Mouse (Mus musculus) neural tube, embryonic 13.5 days (tissue): ENCODE data around the gene Krtap3-2. TPM values are rescaled to one million over a fixed set of nuclear protein-coding genes. Genes with fewer than 3 reads are reported as not detected.
"Not testable (repeated sequence)": the region's sequence is repeated elsewhere in the genome, so short reads cannot be mapped to it uniquely, and the experiment has no call there.

Experiments used
- ATAC-seq: fragments of 200-750 bp; cut with Nextera tagmentation; 2 replicates; pipeline ENCODE4 v1.8.0; 2017; ENCODE audit warnings: low read depth, mild to moderate bottlenecking, moderate TSS enrichment, moderate library complexity
- H3K27ac ChIP-seq: fragments of 300-500 bp; sonication (generic); replicated peaks from 2 replicates; pipeline ENCODE4 v1.5.1; 2015; ENCODE audit warnings: moderate library complexity, mild to moderate bottlenecking, inconsistent platforms
- H3K27me3 ChIP-seq: fragments of 300-500 bp; sonication (generic); 2 replicates; pipeline ENCODE4 v1.6.1; 2015; ENCODE audit warnings: mild to moderate bottlenecking, inconsistent platforms
- H3K36me3 ChIP-seq: fragments of 300-500 bp; sonication (generic); 2 replicates; pipeline ENCODE4 v1.6.1; 2015; ENCODE audit warnings: mild to moderate bottlenecking, inconsistent platforms
- H3K4me1 ChIP-seq: fragments of 300-500 bp; sonication (generic); replicated peaks from 2 replicates; pipeline ENCODE4 v1.6.1; 2015; ENCODE audit warnings: inconsistent platforms
- H3K4me2 ChIP-seq: fragments of 300-500 bp; sonication (generic); 2 replicates; pipeline ENCODE4 v1.6.1; 2015; ENCODE audit warnings: inconsistent platforms, mild to moderate bottlenecking, moderate library complexity
- H3K4me3 ChIP-seq: fragments of 300-500 bp; sonication (generic); 2 replicates; pipeline ENCODE4 v1.5.1; 2015; ENCODE audit warnings: mild to moderate bottlenecking, inconsistent platforms
- H3K9ac ChIP-seq: fragments of 300-500 bp; sonication (generic); 2 replicates; pipeline ENCODE4 v1.6.1; 2015; ENCODE audit warnings: moderate library complexity, mild to moderate bottlenecking, inconsistent platforms
- H3K9me3 ChIP-seq: fragments of 300-500 bp; sonication (generic); 2 replicates; pipeline ENCODE4 v1.6.1; 2016; ENCODE audit warnings: inconsistent platforms
- WGBS: fragments of 180-500 bp; shearing (Covaris S2); methylation state at CpG from one replicate; pipeline ENCODE4 v1.1.7; 2015; 5-methylcytosine and 5-hydroxymethylcytosine counted together
- polyA plus RNA-seq: library from polyadenylated mRNA; unstranded; fragments of >200 nt; fragmentation: Nextera tagmentation; extraction: Ambion mirVana; gene quantifications from 2 replicates; pipeline ENCODE4 v1.2.1, GENCODE M21; 2015

The Krtap3-2 gene
- not detected in 2 replicates for polyA plus RNA-seq

- no peak for ATAC-seq
- H3K9me3 ChIP-seq, result no peaks in the 10 kb centered on the region
- H3K27me3 ChIP-seq, result no peaks in the 10 kb centered on the region
- no peak within 1 kb of the TSS for H3K27ac ChIP-seq
- H3K4me1 ChIP-seq, result no peaks in the 10 kb centered on the region
- no peak within 1 kb of the TSS for H3K4me3 ChIP-seq
- H3K9ac ChIP-seq, result no peak within 1 kb of the TSS
- no peak within 1 kb of the TSS for H3K4me2 ChIP-seq
- H3K36me3 ChIP-seq, result no peaks in the 10 kb centered on the region
- 78% methylated on average over 2 of the region's 2 CpGs for WGBS
Measured at GRCm38 (mm10) chr11:99556753-99557152, at the start of gene Krtap3-2. TSS of gene Krtap3-2 (minus strand) at chr11:99556853.

GRCm38 (mm10) chr11:99603208-99603607, 46.6 kb upstream of the Krtap3-2 start, which contains the start of gene Gm11938:
TSS of gene Gm11938 (minus strand) at chr11:99603308.
- H3K27ac ChIP-seq, H3K9ac ChIP-seq, H3K4me3 ChIP-seq, H3K4me2 ChIP-seq, ATAC-seq, H3K4me1 ChIP-seq, H3K36me3 ChIP-seq, H3K27me3 ChIP-seq, H3K9me3 ChIP-seq: not testable (repeated sequence)
- 53% methylated on average over 1 of the region's 1 CpGs for WGBS

DNA sequence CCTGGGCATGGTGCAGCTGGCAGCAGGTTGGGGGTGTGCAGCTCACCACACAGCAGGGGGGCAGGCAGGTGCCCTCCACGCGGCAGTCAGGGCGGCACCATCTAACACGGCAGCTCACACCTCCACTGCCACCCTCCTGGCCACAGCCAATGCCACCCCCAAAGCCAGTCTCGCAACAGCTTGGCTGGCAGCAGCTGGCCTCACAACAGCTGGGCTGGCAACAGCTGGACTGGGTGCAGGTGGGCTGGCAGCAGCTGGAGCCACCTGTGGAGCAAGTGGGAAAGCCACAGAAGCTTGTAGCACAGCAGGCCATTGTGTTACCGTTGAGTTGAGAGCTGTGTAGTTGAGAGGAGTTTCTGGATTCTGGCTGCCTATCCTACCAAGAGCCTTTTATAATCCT, 41.1 kb upstream of the Krtap3-2 start, which contains the start of gene Krtap9-3:
Gene Krtap9-3 (minus strand): TSS at position 364 of the 400 bp plus-strand sequence.
- not testable (repeated sequence) for H3K4me1 ChIP-seq, H3K4me3 ChIP-seq, ATAC-seq, H3K27me3 ChIP-seq, H3K4me2 ChIP-seq, H3K9ac ChIP-seq, H3K36me3 ChIP-seq, H3K27ac ChIP-seq, H3K9me3 ChIP-seq
- WGBS, result 81% methylated on average over 6 of the region's 6 CpGs

- Histone ChIP-seq H3K27ac (no peak within 1 kb of the TSS), H3K4me1 (no peaks in the 10 kb centered on the region), H3K4me2 (no peak within 1 kb of the TSS), H3K36me3 (no peaks in the 10 kb centered on the region), H3K9me3 (no peaks in the 10 kb centered on the region), H3K9ac (no peak within 1 kb of the TSS), H3K27me3 (no peaks in the 10 kb centered on the region), H3K4me3 (no peak within 1 kb of the TSS)
- 91% methylated on average over 6 of the region's 6 CpGs for WGBS
- ATAC-seq, result no peak
Measured at GRCm38 (mm10) chr11:99590981-99591380, 34.3 kb upstream of the Krtap3-2 start, which contains the start of gene Krtap1-3. TSS of gene Krtap1-3 (minus strand) at chr11:99591339.

DNA sequence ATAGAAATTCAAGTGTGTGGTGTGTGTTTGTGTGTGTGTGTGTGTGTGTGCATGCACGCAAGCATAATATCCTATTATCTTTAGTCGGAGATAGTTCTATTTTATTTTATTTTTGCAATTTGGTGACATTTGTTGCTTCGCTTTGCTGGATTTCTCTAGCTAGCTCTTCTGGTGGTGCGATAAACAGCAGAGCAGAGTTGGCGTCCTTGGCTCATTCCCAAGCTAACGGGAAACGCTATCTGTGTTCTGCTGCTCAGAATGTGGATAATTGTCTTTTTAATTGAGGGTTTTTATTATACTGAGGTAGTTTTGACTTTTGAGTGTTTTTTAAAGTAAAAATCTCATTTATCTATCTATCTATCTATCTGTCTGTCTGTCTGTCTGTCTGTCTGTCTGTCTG, 28.4 kb upstream of the Krtap3-2 start:
- Histone ChIP-seq H3K9ac (no peak overlapping the region), H3K9me3 (no peaks in the 10 kb centered on the region), H3K27me3 (no peaks in the 10 kb centered on the region), H3K27ac (no peak overlapping the region), H3K36me3 (no peaks in the 10 kb centered on the region), H3K4me2 (no peak overlapping the region), H3K4me3 (no peak overlapping the region), H3K4me1 (no peaks in the 10 kb centered on the region)
- ATAC-seq, result no peak
- WGBS, result 88% methylated on average over 7 of the region's 7 CpGs

DNA sequence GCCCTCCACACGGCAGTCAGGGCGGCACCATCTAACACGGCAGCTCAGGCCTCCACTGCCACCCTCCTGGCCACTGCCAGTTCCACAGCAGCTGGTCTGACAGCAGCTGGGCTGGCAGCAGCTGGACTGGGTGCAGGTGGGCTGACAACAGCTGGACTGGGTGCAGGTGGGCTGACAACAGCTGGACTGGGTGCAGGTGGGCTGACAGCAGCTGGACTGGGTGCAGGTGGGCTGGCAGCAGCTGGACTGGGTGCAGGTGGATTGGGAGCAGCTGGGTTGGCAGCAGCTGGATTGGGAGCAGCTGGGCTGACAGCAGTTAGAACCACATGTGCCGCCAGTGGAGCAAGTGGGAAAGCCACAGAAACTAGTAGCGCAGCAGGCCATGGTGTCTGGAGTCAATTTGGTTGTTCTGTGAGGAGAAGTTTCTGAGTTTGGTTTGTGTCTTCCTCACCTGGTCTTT, 26.6 kb upstream of the Krtap3-2 start, which contains the start of gene Krtap1-4:
Gene Krtap1-4 (minus strand): TSS at position 410 of the 460 bp plus-strand sequence.
- ATAC-seq, result no peak
- H3K9ac ChIP-seq, result no peak within 1 kb of the TSS
- H3K4me1 ChIP-seq, result no peaks in the 10 kb centered on the region
- no peaks in the 10 kb centered on the region for H3K36me3 ChIP-seq
- no peaks in the 10 kb centered on the region for H3K27me3 ChIP-seq
- H3K4me3 ChIP-seq, result no peak within 1 kb of the TSS
- H3K4me2 ChIP-seq, result no peak within 1 kb of the TSS
- no peak within 1 kb of the TSS for H3K27ac ChIP-seq
- no peaks in the 10 kb centered on the region for H3K9me3 ChIP-seq
- WGBS, result 86% methylated on average over 5 of the region's 5 CpGs

DNA sequence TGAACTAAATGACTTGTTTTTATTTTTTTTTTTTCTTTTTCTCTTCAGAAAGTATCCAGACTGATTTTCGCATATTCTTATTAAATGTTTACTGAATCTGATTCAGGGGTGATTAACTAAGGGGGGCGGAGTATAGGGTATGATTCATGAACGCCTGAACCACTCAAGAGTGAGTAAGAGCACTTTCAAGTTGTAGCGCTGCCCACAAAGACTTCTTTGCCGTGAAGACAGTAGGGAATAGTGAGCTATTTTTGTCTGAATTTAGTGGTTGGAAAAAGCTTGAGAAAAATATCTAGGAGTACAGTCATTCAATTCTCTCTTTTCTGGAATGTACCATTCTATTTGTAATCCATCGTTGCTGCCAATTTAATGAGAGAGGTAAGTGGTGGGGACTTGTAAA, 24.9 kb upstream of the Krtap3-2 start:
- Histone ChIP-seq H3K36me3 (no peaks in the 10 kb centered on the region), H3K4me1 (no peaks in the 10 kb centered on the region), H3K27ac (no peak overlapping the region), H3K4me2 (no peak overlapping the region), H3K4me3 (no peak overlapping the region), H3K27me3 (no peaks in the 10 kb centered on the region), H3K9me3 (no peaks in the 10 kb centered on the region), H3K9ac (no peak overlapping the region)
- 86% methylated on average over 6 of the region's 6 CpGs for WGBS
- ATAC-seq, result no peak

- no peaks in the 10 kb centered on the region for H3K9me3 ChIP-seq
- H3K27me3 ChIP-seq, result no peaks in the 10 kb centered on the region
- H3K27ac ChIP-seq, result no peak overlapping the region
- H3K4me1 ChIP-seq, result no peaks in the 10 kb centered on the region
- H3K9ac ChIP-seq, result no peak overlapping the region
- 93% methylated on average over 5 of the region's 5 CpGs for WGBS
- no peak overlapping the region for H3K4me2 ChIP-seq
- ATAC-seq, result no peak
- no peak overlapping the region for H3K4me3 ChIP-seq
- H3K36me3 ChIP-seq, result no peaks in the 10 kb centered on the region
Measured at GRCm38 (mm10) chr11:99581051-99581450, 24.4 kb upstream of the Krtap3-2 start.

DNA sequence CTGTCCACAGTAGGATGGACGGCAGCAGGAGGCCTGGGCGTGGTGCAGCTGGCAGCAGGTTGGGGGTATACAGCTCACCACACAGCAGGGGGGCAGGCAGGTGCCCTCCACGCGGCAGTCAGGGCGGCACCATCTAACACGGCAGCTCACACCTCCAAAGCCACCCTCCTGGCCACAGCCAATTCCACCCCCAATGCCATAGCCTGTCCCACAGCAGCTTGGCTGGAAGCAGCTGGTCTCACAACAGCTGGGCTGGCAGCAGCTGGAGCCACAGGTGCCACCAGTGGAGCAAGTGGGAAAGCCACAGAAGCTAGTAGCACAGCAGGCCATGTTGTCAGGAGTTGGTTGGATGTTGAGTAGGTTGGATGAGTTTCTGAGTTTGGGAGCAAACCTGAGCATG, 24.0 kb upstream of the Krtap3-2 start, which contains the start of gene Krtap1-5:
Gene Krtap1-5 (minus strand): TSS at position 381 of the 400 bp plus-strand sequence.
- H3K4me1 ChIP-seq, result no peaks in the 10 kb centered on the region
- no peaks in the 10 kb centered on the region for H3K36me3 ChIP-seq
- no peaks in the 10 kb centered on the region for H3K9me3 ChIP-seq
- no peak within 1 kb of the TSS for H3K4me2 ChIP-seq
- H3K4me3 ChIP-seq, result no peak within 1 kb of the TSS
- WGBS, result 74% methylated on average over 6 of the region's 6 CpGs
- no peak for ATAC-seq
- H3K9ac ChIP-seq, result no peak within 1 kb of the TSS
- H3K27me3 ChIP-seq, result no peaks in the 10 kb centered on the region
- H3K27ac ChIP-seq, result no peak within 1 kb of the TSS

DNA sequence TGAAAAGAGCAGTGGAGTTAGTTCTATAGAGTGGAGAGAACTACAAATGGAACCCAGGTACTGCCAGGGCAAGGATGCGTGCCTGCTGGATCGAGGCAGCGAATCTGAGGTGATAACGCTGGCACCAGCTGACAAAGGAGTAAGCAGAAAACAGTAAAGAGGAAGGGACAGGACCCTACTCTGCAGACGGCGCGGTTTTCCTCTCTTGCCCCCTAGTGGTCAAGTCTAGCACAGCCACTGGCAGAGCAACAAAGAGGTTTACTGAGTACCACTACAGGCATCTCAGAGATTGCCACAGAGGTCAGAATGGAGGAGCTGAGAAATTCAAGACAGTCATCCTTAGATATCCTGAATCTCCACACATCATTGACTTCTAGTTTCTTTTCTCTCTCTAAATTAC, 17.5 kb upstream of the Krtap3-2 start:
- Histone ChIP-seq H3K9ac (no peak overlapping the region), H3K4me2 (peak overlapping the region; percentile 50), H3K27me3 (no peaks in the 10 kb centered on the region), H3K4me3 (0 out of 2 replicates have a peak overlapping the region, but pooled peaks have one; percentile 13), H3K9me3 (no peaks in the 10 kb centered on the region), H3K36me3 (no peaks in the 10 kb centered on the region), H3K27ac (no peak overlapping the region), H3K4me1 (no peaks in the 10 kb centered on the region)
- 4% methylated on average over 7 of the region's 7 CpGs for WGBS
- ATAC-seq, result peak; percentile 77; the same call in 1 of the 2 replicates

DNA sequence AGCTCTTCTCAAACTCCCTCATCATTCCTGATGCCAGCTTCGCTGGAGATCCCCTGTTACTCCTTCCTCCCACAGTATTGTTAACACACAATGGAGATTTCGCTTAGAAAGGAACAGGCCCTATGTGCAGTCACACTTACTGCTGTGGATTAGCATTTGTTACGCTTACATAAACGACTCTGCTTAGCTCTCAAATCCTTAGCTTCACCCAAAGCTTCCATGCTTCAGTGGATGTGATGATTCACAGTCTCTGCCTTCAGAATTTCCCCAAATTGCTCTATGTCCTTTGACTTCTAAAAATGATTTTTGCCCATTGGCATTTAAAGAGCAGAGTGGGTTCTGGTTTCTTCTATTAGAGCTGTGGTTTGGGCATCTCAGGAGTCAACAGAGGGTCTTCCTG, 16.5 kb upstream of the Krtap3-2 start:
- Histone ChIP-seq H3K4me1 (no peaks in the 10 kb centered on the region), H3K9me3 (no peaks in the 10 kb centered on the region), H3K27ac (no peak overlapping the region), H3K4me3 (no peak overlapping the region), H3K36me3 (no peaks in the 10 kb centered on the region), H3K27me3 (no peaks in the 10 kb centered on the region), H3K4me2 (no peak overlapping the region), H3K9ac (no peak overlapping the region)
- ATAC-seq, result no peak
- 57% methylated on average over 4 of the region's 4 CpGs for WGBS

DNA sequence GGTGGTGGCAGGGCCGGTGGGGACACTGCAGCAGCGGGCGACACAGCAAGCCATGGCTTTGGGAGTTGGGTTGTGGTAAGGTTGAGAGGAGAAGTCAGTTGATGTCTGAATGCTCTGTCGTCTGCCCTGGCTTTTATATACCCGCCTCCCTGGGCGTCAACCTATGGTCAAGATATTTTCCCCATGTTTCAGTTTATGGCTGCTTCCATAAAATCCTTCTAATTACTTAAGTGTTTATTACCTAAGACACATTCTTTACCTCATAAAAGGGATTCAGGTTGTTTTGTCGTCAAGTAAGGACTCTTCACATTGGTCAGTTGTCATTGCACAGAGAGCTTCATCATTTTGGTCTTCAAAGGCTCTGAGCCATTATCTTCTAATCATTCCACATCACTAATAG, 9.9 kb upstream of the Krtap3-2 start, which contains the start of gene Krtap3-1:
Gene Krtap3-1 (minus strand): TSS at position 101 of the 400 bp plus-strand sequence.
- ATAC-seq, result no peak
- WGBS, result 62% methylated on average over 7 of the region's 7 CpGs

DNA sequence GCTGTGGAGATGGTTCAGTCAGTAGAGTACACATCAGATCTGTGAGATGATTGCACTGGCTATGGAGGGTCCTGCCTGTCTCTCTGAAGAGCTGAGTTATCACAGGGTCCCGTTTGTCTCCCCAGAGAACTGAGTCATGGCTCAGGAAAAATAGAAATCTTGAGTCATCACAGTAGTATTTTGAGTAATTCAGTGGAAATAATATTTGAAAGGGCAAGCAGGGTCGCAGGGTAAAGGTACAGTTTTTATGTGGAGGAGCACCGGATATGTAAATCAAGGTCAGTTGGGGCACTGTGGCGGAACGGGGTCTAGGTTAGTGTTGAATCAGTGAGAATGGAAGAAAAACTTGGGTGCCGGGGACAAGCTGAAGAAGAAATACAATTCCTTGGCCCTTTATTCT, 5.9 kb upstream of the Krtap3-2 start:
- H3K9me3 ChIP-seq, result no peaks in the 10 kb centered on the region
- H3K36me3 ChIP-seq, result no peaks in the 10 kb centered on the region
- no peak for ATAC-seq
- no peak overlapping the region for H3K9ac ChIP-seq
- H3K27me3 ChIP-seq, result no peaks in the 10 kb centered on the region
- H3K4me3 ChIP-seq, result no peak overlapping the region
- WGBS, result 87% methylated on average over 6 of the region's 6 CpGs
- no peaks in the 10 kb centered on the region for H3K4me1 ChIP-seq
- H3K27ac ChIP-seq, result no peak overlapping the region
- no peak overlapping the region for H3K4me2 ChIP-seq

More for the DNA sequence above, 9.9 kb upstream of the Krtap3-2 start, which contains the start of gene Krtap3-1:
- no peaks in the 10 kb centered on the region for H3K27me3 ChIP-seq
- no peaks in the 10 kb centered on the region for H3K9me3 ChIP-seq
- no peak within 1 kb of the TSS for H3K27ac ChIP-seq
- H3K4me2 ChIP-seq, result no peak within 1 kb of the TSS
- no peak within 1 kb of the TSS for H3K4me3 ChIP-seq
- no peaks in the 10 kb centered on the region for H3K4me1 ChIP-seq
- H3K9ac ChIP-seq, result no peak within 1 kb of the TSS
- no peaks in the 10 kb centered on the region for H3K36me3 ChIP-seq
